Mouse (Mus musculus): ENCODE measurements around the gene Ap1m1. TPM values are rescaled to one million over a fixed set of nuclear protein-coding genes. Genes with fewer than 3 reads are reported as not detected.

The Ap1m1 gene
- polyA plus RNA-seq, 1 experiment: 30.1 TPM

- Histone ChIP-seq H3K27me3 (ENCODE audit: control insufficient read depth, insufficient read depth, low read length, poor library complexity, severe bottlenecking) (no peaks in the 10 kb centered on the region), H3K4me3 (ENCODE audit: low read depth, low read length) (no peak overlapping the region), H3K9ac (ENCODE audit: low read depth, poor library complexity, severe bottlenecking) (peak overlapping the region; percentile 1; the same call in 1 of the 2 replicates), H3K9me3 (replicated peaks; ENCODE audit: control insufficient read depth, insufficient read depth, low read length, poor library complexity, severe bottlenecking) (no peaks in the 10 kb centered on the region), H3K36me3 (ENCODE audit: control insufficient read depth, insufficient read depth, low read length, poor library complexity, severe bottlenecking) (no peaks in the 10 kb centered on the region), H3K27ac (ENCODE audit: insufficient read depth, low read length) (no peak overlapping the region), H3K4me1 (ENCODE audit: control insufficient read depth, insufficient read depth, low read length) (no peaks in the 10 kb centered on the region)
- TF ChIP-seq EP300 (IDR thresholded peaks at IDR 0.05; ENCODE audit: insufficient read depth, low read depth, low read length) (no peak), POLR2A (IDR thresholded peaks at IDR 0.05; ENCODE audit: insufficient read depth, low read length) (no peak), CTCF (IDR thresholded peaks at IDR 0.05; ENCODE audit: low read depth, low read length) (no peak)
Measured at GRCm38 (mm10) chr8:72240951-72241350, 1.1 kb downstream of the Ap1m1 start.

DNA sequence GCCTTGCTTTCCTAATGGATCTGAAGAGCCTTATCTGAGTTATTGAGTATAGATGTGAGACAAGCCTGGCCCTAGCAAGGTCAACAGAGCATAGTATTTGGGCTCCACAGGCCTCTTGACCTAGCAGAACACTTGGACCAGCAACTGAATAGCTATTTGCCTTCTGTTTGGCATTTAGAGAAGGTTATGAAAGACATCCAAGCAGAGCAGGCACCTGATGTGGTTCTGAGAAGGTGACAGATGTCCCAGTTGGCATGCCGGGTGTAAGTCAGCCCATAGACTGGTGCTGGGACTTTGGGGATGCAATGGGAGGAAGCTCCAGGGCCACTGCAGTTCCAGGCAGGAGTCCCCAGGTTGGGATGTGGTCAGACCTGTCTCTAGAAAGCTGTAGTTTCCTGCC is 2.4 kb downstream of the Ap1m1 start:
- Histone ChIP-seq H3K36me3 (ENCODE audit: control insufficient read depth, insufficient read depth, low read length, poor library complexity, severe bottlenecking) (no peaks in the 10 kb centered on the region), H3K9me3 (replicated peaks; ENCODE audit: control insufficient read depth, insufficient read depth, low read length, poor library complexity, severe bottlenecking) (no peaks in the 10 kb centered on the region), H3K4me3 (ENCODE audit: low read depth, low read length) (no peak overlapping the region), H3K27me3 (ENCODE audit: control insufficient read depth, insufficient read depth, low read length, poor library complexity, severe bottlenecking) (no peaks in the 10 kb centered on the region), H3K4me1 (ENCODE audit: control insufficient read depth, insufficient read depth, low read length) (no peaks in the 10 kb centered on the region), H3K27ac (ENCODE audit: insufficient read depth, low read length) (no peak overlapping the region), H3K9ac (ENCODE audit: low read depth, poor library complexity, severe bottlenecking) (no peak overlapping the region)
- TF ChIP-seq POLR2A (IDR thresholded peaks at IDR 0.05; ENCODE audit: insufficient read depth, low read length): no peak
- no peak for TF ChIP-seq CTCF (IDR thresholded peaks at IDR 0.05; ENCODE audit: low read depth, low read length)
- no peak for TF ChIP-seq EP300 (IDR thresholded peaks at IDR 0.05; ENCODE audit: insufficient read depth, low read depth, low read length)

GRCm38 (mm10) chr8:72244610-72245009 is 4.8 kb downstream of the Ap1m1 start:
- Histone ChIP-seq H3K27ac (ENCODE audit: insufficient read depth, low read length) (no peak overlapping the region), H3K36me3 (ENCODE audit: control insufficient read depth, insufficient read depth, low read length, poor library complexity, severe bottlenecking) (no peaks in the 10 kb centered on the region)

DNA sequence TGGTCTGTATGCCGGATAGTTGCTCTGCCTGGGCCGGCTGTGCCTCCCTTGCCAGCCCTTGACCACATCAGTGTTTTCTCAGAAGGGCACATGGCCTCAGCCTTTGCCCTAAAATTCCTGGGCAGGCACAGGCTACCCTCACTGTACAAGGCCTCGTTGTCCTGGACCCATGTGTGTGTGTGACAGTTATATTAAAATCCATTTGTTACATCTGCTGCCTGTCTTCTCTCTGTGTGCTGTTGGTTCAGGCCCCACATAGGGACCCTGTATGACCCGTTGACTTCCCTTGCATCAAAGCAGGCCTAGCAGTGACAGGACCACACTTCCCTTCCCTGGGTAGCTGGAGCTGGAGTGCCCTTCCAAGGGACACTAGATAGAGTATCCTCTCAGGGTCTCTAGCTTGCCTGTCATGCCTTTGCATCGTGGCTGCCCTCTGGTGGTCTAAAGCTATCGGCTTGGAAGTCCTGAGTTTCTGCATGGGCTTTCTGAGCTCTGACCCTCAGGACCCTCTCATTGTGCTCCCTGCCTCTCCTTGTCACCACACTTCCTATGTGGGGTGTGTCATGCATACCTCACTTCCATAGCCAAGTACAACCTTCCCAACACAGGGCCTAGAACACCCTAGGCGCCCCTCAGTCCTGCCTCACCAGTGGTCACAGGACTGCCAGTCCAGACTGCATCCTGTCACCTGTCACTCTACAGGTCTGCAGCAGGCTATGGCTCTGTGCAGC is 17.5 kb downstream of the Ap1m1 start:
- no peaks in the 10 kb centered on the region for H3K27me3 ChIP-seq (ENCODE audit: control insufficient read depth, insufficient read depth, low read length, poor library complexity, severe bottlenecking)
- no peak overlapping the region for H3K9ac ChIP-seq (ENCODE audit: low read depth, poor library complexity, severe bottlenecking)
- no peaks in the 10 kb centered on the region for H3K9me3 ChIP-seq (replicated peaks; ENCODE audit: control insufficient read depth, insufficient read depth, low read length, poor library complexity, severe bottlenecking)
- no peak overlapping the region for H3K27ac ChIP-seq (ENCODE audit: insufficient read depth, low read length)
- H3K36me3 ChIP-seq (ENCODE audit: control insufficient read depth, insufficient read depth, low read length, poor library complexity, severe bottlenecking): no peaks in the 10 kb centered on the region
- no peak for TF ChIP-seq EP300 (IDR thresholded peaks at IDR 0.05; ENCODE audit: insufficient read depth, low read depth, low read length)
- peak; percentile 84 for TF ChIP-seq CTCF (IDR thresholded peaks at IDR 0.05; ENCODE audit: low read depth, low read length)
- TF ChIP-seq POLR2A (IDR thresholded peaks at IDR 0.05; ENCODE audit: insufficient read depth, low read length): no peak
- H3K4me1 ChIP-seq (ENCODE audit: control insufficient read depth, insufficient read depth, low read length): no peaks in the 10 kb centered on the region
- H3K4me3 ChIP-seq (ENCODE audit: low read depth, low read length): no peak overlapping the region

More at GRCm38 (mm10) chr8:72244610-72245009, 4.8 kb downstream of the Ap1m1 start:
- no peak for TF ChIP-seq CTCF (IDR thresholded peaks at IDR 0.05; ENCODE audit: low read depth, low read length)
- TF ChIP-seq POLR2A (IDR thresholded peaks at IDR 0.05; ENCODE audit: insufficient read depth, low read length): no peak
- TF ChIP-seq EP300 (IDR thresholded peaks at IDR 0.05; ENCODE audit: insufficient read depth, low read depth, low read length): no peak
- no peaks in the 10 kb centered on the region for H3K27me3 ChIP-seq (ENCODE audit: control insufficient read depth, insufficient read depth, low read length, poor library complexity, severe bottlenecking)
- no peaks in the 10 kb centered on the region for H3K4me1 ChIP-seq (ENCODE audit: control insufficient read depth, insufficient read depth, low read length)
- H3K4me3 ChIP-seq (ENCODE audit: low read depth, low read length): no peak overlapping the region
- H3K9ac ChIP-seq (ENCODE audit: low read depth, poor library complexity, severe bottlenecking): no peak overlapping the region
- no peaks in the 10 kb centered on the region for H3K9me3 ChIP-seq (replicated peaks; ENCODE audit: control insufficient read depth, insufficient read depth, low read length, poor library complexity, severe bottlenecking)

GRCm38 (mm10) chr8:72257902-72258238 is 18.1 kb downstream of the Ap1m1 start:
- H3K27me3 ChIP-seq (ENCODE audit: control insufficient read depth, insufficient read depth, low read length, poor library complexity, severe bottlenecking): no peaks in the 10 kb centered on the region
- no peaks in the 10 kb centered on the region for H3K9me3 ChIP-seq (replicated peaks; ENCODE audit: control insufficient read depth, insufficient read depth, low read length, poor library complexity, severe bottlenecking)
- TF ChIP-seq POLR2A (IDR thresholded peaks at IDR 0.05; ENCODE audit: insufficient read depth, low read length) (no peak), CTCF (IDR thresholded peaks at IDR 0.05; ENCODE audit: low read depth, low read length) (no peak), EP300 (IDR thresholded peaks at IDR 0.05; ENCODE audit: insufficient read depth, low read depth, low read length) (no peak)
- no peaks in the 10 kb centered on the region for H3K4me1 ChIP-seq (ENCODE audit: control insufficient read depth, insufficient read depth, low read length)
- H3K9ac ChIP-seq (ENCODE audit: low read depth, poor library complexity, severe bottlenecking): no peak overlapping the region
- no peaks in the 10 kb centered on the region for H3K36me3 ChIP-seq (ENCODE audit: control insufficient read depth, insufficient read depth, low read length, poor library complexity, severe bottlenecking)
- H3K27ac ChIP-seq (ENCODE audit: insufficient read depth, low read length): no peak overlapping the region
- H3K4me3 ChIP-seq (ENCODE audit: low read depth, low read length): no peak overlapping the region

DNA sequence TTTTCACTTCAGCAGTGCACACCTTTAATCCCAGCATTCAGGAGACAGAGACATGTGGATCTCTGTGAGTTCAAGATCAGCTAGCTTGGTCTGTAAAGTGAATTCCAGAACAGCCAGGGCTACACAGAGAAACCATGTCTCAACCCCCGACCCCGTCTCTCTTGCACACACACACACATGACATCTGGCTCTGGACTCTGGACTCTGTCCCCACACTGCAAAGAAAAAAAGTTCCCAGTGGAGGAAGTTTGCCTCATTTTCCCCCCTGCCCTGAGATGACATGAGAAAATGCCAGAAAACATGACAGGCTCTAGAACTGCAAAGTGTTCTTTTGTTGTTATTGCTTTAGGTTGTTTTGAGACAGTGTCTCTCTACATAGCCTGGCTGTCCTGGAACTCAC is 20.0 kb downstream of the Ap1m1 start:
- Histone ChIP-seq H3K27ac (ENCODE audit: insufficient read depth, low read length) (no peak overlapping the region), H3K27me3 (ENCODE audit: control insufficient read depth, insufficient read depth, low read length, poor library complexity, severe bottlenecking) (no peaks in the 10 kb centered on the region), H3K9me3 (replicated peaks; ENCODE audit: control insufficient read depth, insufficient read depth, low read length, poor library complexity, severe bottlenecking) (no peaks in the 10 kb centered on the region), H3K9ac (ENCODE audit: low read depth, poor library complexity, severe bottlenecking) (no peak overlapping the region), H3K4me3 (ENCODE audit: low read depth, low read length) (no peak overlapping the region), H3K4me1 (ENCODE audit: control insufficient read depth, insufficient read depth, low read length) (no peaks in the 10 kb centered on the region), H3K36me3 (ENCODE audit: control insufficient read depth, insufficient read depth, low read length, poor library complexity, severe bottlenecking) (no peaks in the 10 kb centered on the region)
- TF ChIP-seq POLR2A (IDR thresholded peaks at IDR 0.05; ENCODE audit: insufficient read depth, low read length): no peak

Measured in ES-Bruce4 (cell line).